Mouse (Mus musculus) kidney, adult 2 months (tissue): ENCODE results near the gene Tfb2m.

Experiments used
- CTCF ChIP-seq: fragments of 200-500 bp; conservative IDR thresholded peaks from 2 replicates; pipeline ENCODE4 v1.5.1; 2011; ENCODE audit warnings: low read depth, mild to moderate bottlenecking, control low read depth, low read length, moderate library complexity, mixed read lengths; ENCODE audit not compliant: insufficient read depth, insufficient read length
- POLR2A ChIP-seq: fragments of 200-500 bp; IDR thresholded peaks from one replicate; pipeline ENCODE4 v1.6.1; 2011; ENCODE audit warnings: low read depth, low read length, control low read depth

GRCm38 (mm10) chr1:179581422-179581821 is 35.4 kb upstream of the Tfb2m start:
- TF ChIP-seq POLR2A = no peak
- no peak for TF ChIP-seq CTCF
